Mouse (Mus musculus): ENCODE measurements around the gene Zfp958. TPM values are rescaled to one million over a fixed set of nuclear protein-coding genes. Genes with fewer than 3 reads are reported as not detected.

The Zfp958 gene
- total and polyA plus RNA-seq, 3 experiments = 5.6 to 206 (median 10.7) TPM

DNA sequence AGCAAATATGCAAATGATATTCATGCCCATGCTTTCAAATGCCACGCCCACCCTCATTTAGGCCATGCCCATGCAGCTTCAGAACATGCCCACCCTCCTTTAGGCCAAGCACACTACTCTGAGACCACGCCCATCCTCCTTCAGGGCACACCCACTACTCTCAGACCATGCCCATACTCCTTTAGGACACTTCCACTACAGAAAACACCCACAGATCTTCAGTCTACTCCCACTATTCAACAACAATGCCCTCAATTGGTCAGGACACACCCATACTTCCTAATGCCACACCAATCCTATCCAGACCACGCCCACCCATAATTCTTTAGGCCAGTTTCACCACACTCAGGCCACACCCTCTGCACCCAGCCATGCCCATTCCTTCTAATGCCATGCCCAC lies 66.8 kb downstream of the Zfp958 start:
- peak; percentile 21 for DNase-seq (ENCODE audit: low read depth, low spot score)
- no peak overlapping the region for H3K4me3 ChIP-seq (ENCODE audit: control insufficient read depth in 1 of 2, insufficient read depth in 1 of 2, low read depth in 2 of 2, low read length in 2 of 2)
- no peak overlapping the region for H3K27ac ChIP-seq (ENCODE audit: control insufficient read depth, low read depth, low read length)
- H3K9ac ChIP-seq (ENCODE audit: control insufficient read depth, low read depth, low read length, poor library complexity, severe bottlenecking) = no peak overlapping the region
- no peak for TF ChIP-seq POLR2AphosphoS2 (IDR thresholded peaks at IDR 0.05; ENCODE audit: low read length)
- TF ChIP-seq E2F4 (IDR thresholded peaks at IDR 0.05; ENCODE audit: borderline replicate concordance, low read depth, low read length) = no peak
- TF ChIP-seq CHD1 (IDR thresholded peaks at IDR 0.05; ENCODE audit: low read depth, low read length) = no peak
- TF ChIP-seq NELFE (IDR thresholded peaks at IDR 0.05; ENCODE audit: low read depth, low read length) = no peak
- peaks cover 0 to 6% of the 10 kb centered on the region in 2 experiments; a peak in 1 of 4 replicates for H3K4me1 ChIP-seq (ENCODE audit: control insufficient read depth in 1 of 2, insufficient read depth in 2 of 2, low read length in 2 of 2)
- H3K27me3 ChIP-seq (ENCODE audit: control insufficient read depth in 1 of 2, insufficient read depth in 2 of 2, low read length in 2 of 2) = no peaks in the 10 kb centered on the region
- H3K36me3 ChIP-seq (ENCODE audit: control insufficient read depth in 1 of 2, insufficient read depth in 2 of 2, low read length in 2 of 2) = peaks cover 0 to 7% of the 10 kb centered on the region in 2 experiments; a peak in 2 of 4 replicates
- H3K79me2 ChIP-seq (ENCODE audit: control insufficient read depth, insufficient read depth, low read length, poor library complexity) = no peaks in the 10 kb centered on the region; the same call in 1 of the 2 replicates
- no peaks in the 10 kb centered on the region for H3K9me3 ChIP-seq (replicated peaks; ENCODE audit: insufficient read depth, low read length)

Other genes starting within 250 kb of the Zfp958 start
- gene Cers4, start 120.1 kb upstream of the Zfp958 start, total RNA-seq (2012; rRNA removed) = 7.8 and 10.1 TPM in 2 replicates
- 1 to 10 TPM in 1 of 2 experiments, not detected in 1; 7.2 TPM for gene Cers4, start 120.1 kb upstream of the Zfp958 start, polyA plus RNA-seq (2012; ENCODE audit: insufficient read depth in 1 of 2, insufficient read length in 2 of 2, low read depth in 1 of 2, low replicate concordance in 2 of 2, missing spikeins in 1 of 2)
- 19.7 and 24.1 TPM in 2 replicates for gene Shcbp1, start 166.4 kb downstream of the Zfp958 start, total RNA-seq (2012; rRNA removed)
- gene Shcbp1, start 166.4 kb downstream of the Zfp958 start, polyA plus RNA-seq (2012; ENCODE audit: insufficient read depth in 1 of 2, insufficient read length in 2 of 2, low read depth in 1 of 2, low replicate concordance in 2 of 2, missing spikeins in 1 of 2) = 10 to 100 TPM; 19.2 to 55.9 TPM

All from MEL (cell line).